ENCODE assay signal across 12 mouse cellular contexts in genomic region chr19:10293987-10294386, GRCm38 (mm10). TPM values are rescaled to one million over a fixed set of nuclear protein-coding genes. Genes with fewer than 3 reads are reported as not detected.
A peak's percentile ranks its signal among the peaks of the same experiment; 100 is the strongest.
DNase-seq lines count a peak whose midpoint lies in the region; ATAC-seq and TF ChIP-seq lines count a peak whose summit lies in the region.
"Had no signal": no experiment of that assay in that cellular context is flagged by ENCODE, and none has a peak within 500 bp of the region (broad histone marks: within the 10 kb centered on the region; RNA-seq: fewer than 3 reads in every experiment).

No protein-coding gene starts in this region.

- H3K9ac ChIP-seq in heart, embryonic 13.5 days: no peak overlapping the region
- H3K9ac ChIP-seq in lung, embryonic 16.5 days (ENCODE audit: low read length): peak overlapping the region; percentile 38
- no peak overlapping the region for H3K9ac ChIP-seq in hindbrain, postnatal 0 days (replicated peaks; ENCODE audit: low read length)
- H3K9ac ChIP-seq: heart, embryonic 12.5 days; limb, embryonic 15.5 days had no signal

- peak overlapping the region; percentile 51; the same call in 1 of the 2 replicates for H3K27ac ChIP-seq in heart, embryonic 13.5 days (replicated peaks)
- peak overlapping the region; percentile 97 for H3K27ac ChIP-seq in lung, embryonic 16.5 days (ENCODE audit: low read length)
- peak overlapping the region; percentile 76; the same call in 1 of the 2 replicates for H3K27ac ChIP-seq in hindbrain, postnatal 0 days
- peak overlapping the region; percentile 27; the same call in 1 of the 2 replicates for H3K27ac ChIP-seq in olfactory bulb, adult 2 months (ENCODE audit: insufficient read depth, low read depth, low read length)

- no peak for DNase-seq in heart, adult 11 months
- no peak for DNase-seq in lung, adult 2 months
- no peak for DNase-seq in hindbrain, postnatal 0 days (ENCODE audit: low spot score)
- no peak for DNase-seq in thymus, postnatal 4 days
- DNase-seq: cerebellum, postnatal 36 days had no signal

- no peaks in the 10 kb centered on the region for H3K36me3 ChIP-seq in heart, embryonic 13.5 days
- H3K36me3 ChIP-seq in lung, embryonic 16.5 days (ENCODE audit: control insufficient read depth, insufficient read depth, low read length): no peaks in the 10 kb centered on the region
- no peaks in the 10 kb centered on the region for H3K36me3 ChIP-seq in hindbrain, postnatal 0 days (ENCODE audit: insufficient read depth, low read length)
- H3K36me3 ChIP-seq: heart, embryonic 12.5 days; limb, embryonic 15.5 days had no signal

- 60% methylated on average over 5 of the region's 5 CpGs for WGBS in heart, embryonic 13.5 days
- 65% methylated on average over 5 of the region's 5 CpGs for WGBS in lung, embryonic 16.5 days
- 61% methylated on average over 5 of the region's 5 CpGs for WGBS in lung, adult 2 months
- WGBS in hindbrain, postnatal 0 days: 82% methylated on average over 5 of the region's 5 CpGs
- 90% methylated on average over 5 of the region's 5 CpGs for WGBS in olfactory bulb, adult 2 months

- peaks cover 18% of the 10 kb centered on the region; the same call in 1 of the 2 replicates for H3K27me3 ChIP-seq in heart, embryonic 13.5 days (replicated peaks)
- H3K27me3 ChIP-seq in lung, embryonic 16.5 days (ENCODE audit: control insufficient read depth, insufficient read depth, low read depth, low read length): no peaks in the 10 kb centered on the region
- no peaks in the 10 kb centered on the region for H3K27me3 ChIP-seq in hindbrain, postnatal 0 days (ENCODE audit: insufficient read depth, low read length)

- H3K4me1 ChIP-seq in heart, embryonic 13.5 days: peaks cover 64% of the 10 kb centered on the region
- H3K4me1 ChIP-seq in lung, embryonic 16.5 days (replicated peaks; ENCODE audit: control insufficient read depth, insufficient read depth, low read length): peaks cover 84% of the 10 kb centered on the region
- H3K4me1 ChIP-seq in lung, adult 2 months (ENCODE audit: control insufficient read depth, insufficient read depth, low read length): peaks cover 48% of the 10 kb centered on the region
- H3K4me1 ChIP-seq in hindbrain, postnatal 0 days (ENCODE audit: insufficient read depth, low read length): peaks cover 27% of the 10 kb centered on the region
- H3K4me1 ChIP-seq in olfactory bulb, adult 2 months (ENCODE audit: control insufficient read depth, insufficient read depth, low read length): peaks cover 68% of the 10 kb centered on the region

- no peak overlapping the region for H3K4me3 ChIP-seq in heart, embryonic 13.5 days
- H3K4me3 ChIP-seq in lung, embryonic 16.5 days (ENCODE audit: low read length): no peak overlapping the region
- no peak overlapping the region for H3K4me3 ChIP-seq in lung, adult 2 months (replicated peaks; ENCODE audit: extremely low read depth, low read depth, low read length)
- H3K4me3 ChIP-seq in hindbrain, postnatal 0 days (ENCODE audit: low read length): no peak overlapping the region
- no peak overlapping the region for H3K4me3 ChIP-seq in olfactory bulb, adult 2 months (ENCODE audit: insufficient read depth, low read depth, low read length)
- H3K4me3 ChIP-seq: heart, embryonic 12.5 days; limb, embryonic 15.5 days had no signal

- TF ChIP-seq CTCF in lung, adult 2 months (IDR thresholded peaks at IDR 0.05; ENCODE audit: insufficient read depth, low read length): no peak
- TF ChIP-seq CTCF in hindbrain, postnatal 0 days (IDR thresholded peaks at IDR 0.05; ENCODE audit: low read depth): no peak
- no peak for TF ChIP-seq CTCF in olfactory bulb, adult 2 months (IDR thresholded peaks at IDR 0.05; ENCODE audit: insufficient read depth, low read depth, low read length)

- H3K4me2 ChIP-seq in heart, embryonic 13.5 days: no peak overlapping the region
- H3K4me2 ChIP-seq in lung, embryonic 16.5 days (ENCODE audit: low read depth, low read length): no peak overlapping the region
- no peak overlapping the region for H3K4me2 ChIP-seq in hindbrain, postnatal 0 days (ENCODE audit: low read depth, low read length)
- H3K4me2 ChIP-seq: limb, embryonic 15.5 days had no signal

- H3K9me3 ChIP-seq in heart, embryonic 13.5 days: no peaks in the 10 kb centered on the region
- H3K9me3 ChIP-seq in lung, embryonic 16.5 days (ENCODE audit: control insufficient read depth, low read length): no peaks in the 10 kb centered on the region
- no peaks in the 10 kb centered on the region for H3K9me3 ChIP-seq in hindbrain, postnatal 0 days (ENCODE audit: low read length)
- H3K9me3 ChIP-seq: heart, embryonic 12.5 days; limb, embryonic 15.5 days had no signal

- no peak for ATAC-seq in heart, embryonic 13.5 days (ENCODE audit: extremely low read depth, insufficient number of reproducible peaks, low FRiP score, low TSS enrichment)
- 0 out of 2 replicates have a peak, but pooled peaks have one; percentile 1 for ATAC-seq in lung, embryonic 16.5 days (ENCODE audit: low read depth)
- no peak for ATAC-seq in hindbrain, postnatal 0 days
- no peak for ATAC-seq in erythroid progenitor cell, adult 5-6 weeks (replicated peaks; ENCODE audit: low FRiP score, poor library complexity, severe bottlenecking)

- no peak for TF ChIP-seq POLR2A in lung, adult 2 months (IDR thresholded peaks at IDR 0.05; ENCODE audit: borderline replicate concordance, extremely low read depth, low read depth, low read length)
- no peak for TF ChIP-seq POLR2A in olfactory bulb, adult 2 months (IDR thresholded peaks at IDR 0.05; ENCODE audit: insufficient read depth, low read depth, low read length)

RNA-seq across cellular contexts. Expression of gene Dagla, which starts 10.7 kb away (rescaled TPM):
- 0.96 and 0.99 TPM in 2 replicates for polyA plus RNA-seq in heart, embryonic 13.5 days (2015; fragmentation: Nextera tagmentation; extraction: Ambion mirVana)
- polyA plus RNA-seq in lung, embryonic 16.5 days (2015; fragmentation: Nextera tagmentation; extraction: Ambion mirVana): 3.0 and 3.2 TPM in 2 replicates
- 15.3 TPM in 2 replicates for polyA plus RNA-seq in lung, adult 2 months (2012; rRNA removed)
- 33.7 and 35.0 TPM in 2 replicates for total RNA-seq in hindbrain, postnatal 0 days (2014; rRNA removed)
- polyA plus RNA-seq in hindbrain, postnatal 0 days (2015; fragmentation: Nextera tagmentation; extraction: Ambion mirVana): 9.0 and 10.9 TPM in 2 replicates
- polyA plus RNA-seq in olfactory bulb, adult 2 months (2012; ENCODE audit: insufficient read depth, insufficient read length, low replicate concordance, missing spikeins): not detected in 2 replicates
- not detected in 2 replicates for total RNA-seq in erythroid progenitor cell, adult 5-6 weeks (2015; ENCODE audit: low replicate concordance)
- not detected in 2 replicates for total RNA-seq in erythroid progenitor cell, adult 5-6 weeks (2017; ENCODE audit: low replicate concordance)
- total RNA-seq: monocyte, adult 5-6 weeks had no signal

RNA-seq across cellular contexts. Expression of gene Myrf, which starts 53.4 kb away (rescaled TPM):
- polyA plus RNA-seq in heart, embryonic 13.5 days (2015; fragmentation: Nextera tagmentation; extraction: Ambion mirVana): 8.4 and 11.1 TPM in 2 replicates
- polyA plus RNA-seq in lung, embryonic 16.5 days (2015; fragmentation: Nextera tagmentation; extraction: Ambion mirVana): 5.0 and 6.0 TPM in 2 replicates
- polyA plus RNA-seq in lung, adult 2 months (2012; rRNA removed): 54.8 and 62.8 TPM in 2 replicates
- 5.1 and 5.9 TPM in 2 replicates for total RNA-seq in hindbrain, postnatal 0 days (2014; rRNA removed)
- polyA plus RNA-seq in hindbrain, postnatal 0 days (2015; fragmentation: Nextera tagmentation; extraction: Ambion mirVana): 1.7 and 2.0 TPM in 2 replicates
- polyA plus RNA-seq in olfactory bulb, adult 2 months (2012; ENCODE audit: insufficient read depth, insufficient read length, low replicate concordance, missing spikeins): not detected in 2 replicates
- total RNA-seq in erythroid progenitor cell, adult 5-6 weeks (2015; ENCODE audit: low replicate concordance): not detected in 2 replicates
- total RNA-seq in erythroid progenitor cell, adult 5-6 weeks (2017; ENCODE audit: low replicate concordance): not detected in 2 replicates
- total RNA-seq: monocyte, adult 5-6 weeks had no signal

Comparison
In these comparisons a context has a peak if more than half of its experiments do, and no peak if none do; other contexts are left out.
1. H3K27ac ChIP-seq: peak in every context shown above with its lines; median percentile 97 in lung, embryonic 16.5 days; 76 in hindbrain, postnatal 0 days; 51 in heart, embryonic 13.5 days; 27 in olfactory bulb, adult 2 months.